Mouse (Mus musculus) embryo, embryonic 11.5 days (tissue): Measurements from ENCODE around the gene Tmem207.
"Not testable (repeated sequence)": the region's sequence is repeated elsewhere in the genome, so short reads cannot be mapped to it uniquely, and the experiment has no call there.

Experiments used
- DNase-seq: peaks from one replicate; pipeline ENCODE4 v3.0.0-alpha.2; 2012; ENCODE audit warnings: low read depth, low spot score

Tmem207 gene

DNA sequence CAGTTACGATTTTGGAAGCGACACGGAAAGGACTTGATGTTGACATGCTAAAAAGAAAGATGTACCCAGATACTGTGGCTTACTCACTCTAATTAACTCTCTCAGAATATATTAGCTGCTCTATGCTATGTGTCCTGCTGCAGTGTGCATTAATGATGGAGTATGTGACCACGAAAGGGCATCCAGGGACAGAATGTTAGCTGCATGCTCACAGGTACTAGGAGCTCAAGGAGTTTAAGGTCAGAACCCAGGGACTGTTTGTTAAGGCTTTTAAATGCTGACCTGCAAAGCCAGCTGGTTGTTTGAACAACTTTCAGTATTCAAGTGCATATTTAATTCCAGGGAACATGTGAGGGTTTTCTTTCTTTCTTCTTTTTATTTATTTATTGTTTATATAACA is at the start of gene Tmem207:
Gene Tmem207 (minus strand): TSS at position 101 of the 400 bp plus-strand sequence.
- no peak for DNase-seq

GRCm38 (mm10) chr16:26574173-26574572 is 47.6 kb upstream of the Tmem207 start:
- DNase-seq, result no peak

- DNase-seq, result no peak
Measured at GRCm38 (mm10) chr16:26571836-26572235, 45.3 kb upstream of the Tmem207 start.

DNA sequence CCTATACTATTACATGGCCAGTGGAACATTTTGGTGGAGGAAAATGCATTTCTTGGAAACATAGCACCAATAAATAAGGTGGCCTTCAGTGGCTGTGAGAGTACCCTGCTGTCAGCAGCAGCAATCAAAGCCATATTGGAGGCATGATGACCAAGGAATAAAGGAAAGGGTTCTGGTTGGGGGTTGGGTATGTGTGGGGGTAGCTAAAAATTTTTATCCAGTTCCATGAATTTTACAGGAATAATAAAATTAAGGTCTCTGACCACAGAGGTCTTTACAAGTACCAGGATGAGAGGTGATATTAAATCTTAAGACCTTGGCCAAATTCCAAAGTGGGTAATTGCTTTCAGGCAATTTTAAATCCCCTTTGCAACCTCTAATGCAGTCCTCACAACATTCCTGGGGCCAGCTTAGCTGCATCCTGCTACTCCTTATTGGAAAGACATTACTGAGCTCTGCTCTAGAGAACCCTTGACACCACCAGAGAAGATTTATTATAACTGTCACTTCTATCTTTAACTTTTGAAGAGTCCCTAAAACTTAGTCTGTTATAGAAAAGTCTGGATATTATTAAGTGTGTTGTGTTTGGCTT is 42.9 kb upstream of the Tmem207 start:
- DNase-seq, result no peak

DNA sequence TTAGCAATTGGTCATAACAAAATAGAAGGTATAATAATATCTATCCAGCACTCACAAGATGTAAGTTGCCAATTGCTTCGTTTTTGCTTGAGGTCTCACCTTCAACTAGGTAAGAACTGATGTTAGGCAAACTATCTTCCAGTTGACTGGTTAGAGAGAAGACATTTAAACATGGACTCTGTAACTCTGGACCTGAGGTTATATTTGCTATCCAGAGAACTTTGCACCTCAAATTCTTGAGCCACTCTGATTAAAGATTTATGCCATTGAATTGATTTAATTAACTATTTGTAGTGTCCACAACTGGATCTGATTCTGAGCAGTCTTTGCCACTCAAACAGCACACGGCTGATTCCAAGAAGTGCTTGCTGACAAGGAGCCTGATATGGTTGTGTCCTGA is 36.2 kb upstream of the Tmem207 start:
- no peak for DNase-seq

DNA sequence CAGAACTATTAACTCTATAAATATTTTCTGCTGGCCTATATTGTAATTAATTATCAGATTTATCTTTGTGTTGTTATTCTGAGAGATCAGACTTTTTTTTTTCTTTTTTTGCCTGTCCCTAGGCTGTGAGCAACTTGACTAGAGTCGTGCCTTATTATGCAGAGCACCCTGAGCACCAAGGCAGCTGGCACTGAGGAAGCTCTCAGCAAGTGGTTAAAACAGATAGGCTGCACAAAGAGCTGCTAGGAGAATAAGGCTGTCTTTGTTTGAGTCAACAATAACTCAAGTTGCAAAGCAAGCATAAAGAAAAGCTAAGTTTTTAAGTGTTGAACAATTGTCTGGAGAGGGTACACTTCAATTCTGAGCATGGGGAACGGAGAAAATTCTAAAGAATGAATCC is 35.2 kb upstream of the Tmem207 start:
- DNase-seq, result no peak

DNA sequence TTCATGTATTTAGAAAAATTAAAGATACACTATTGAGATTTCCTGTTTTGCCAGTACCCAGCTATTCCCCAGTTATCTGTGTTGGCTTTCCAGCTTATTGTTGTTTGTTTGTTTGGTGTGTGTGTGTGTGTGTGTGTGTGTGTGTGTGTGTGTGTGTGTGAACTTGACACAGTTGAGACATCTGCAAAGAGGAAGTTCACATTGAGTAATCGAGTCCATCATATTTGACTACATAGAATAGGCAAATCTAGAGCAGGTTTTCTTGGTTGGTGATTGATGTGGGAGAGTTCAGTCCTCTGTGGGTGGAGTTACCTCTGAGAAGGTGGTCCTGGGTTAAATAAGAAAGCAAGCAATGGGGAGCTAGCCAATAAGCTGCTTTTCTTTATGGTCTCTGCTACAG is 32.2 kb upstream of the Tmem207 start:
- DNase-seq, result no peak

GRCm38 (mm10) chr16:26552234-26552633 is 25.7 kb upstream of the Tmem207 start:
- no peak for DNase-seq

GRCm38 (mm10) chr16:26549221-26549620 is 22.7 kb upstream of the Tmem207 start:
- no peak for DNase-seq

GRCm38 (mm10) chr16:26546879-26547206 is 20.3 kb upstream of the Tmem207 start:
- no peak for DNase-seq

- DNase-seq, result no peak
Measured at GRCm38 (mm10) chr16:26546170-26546878, 19.8 kb upstream of the Tmem207 start.

- no peak for DNase-seq
Measured at GRCm38 (mm10) chr16:26532287-26532686, 5.7 kb upstream of the Tmem207 start.

DNA sequence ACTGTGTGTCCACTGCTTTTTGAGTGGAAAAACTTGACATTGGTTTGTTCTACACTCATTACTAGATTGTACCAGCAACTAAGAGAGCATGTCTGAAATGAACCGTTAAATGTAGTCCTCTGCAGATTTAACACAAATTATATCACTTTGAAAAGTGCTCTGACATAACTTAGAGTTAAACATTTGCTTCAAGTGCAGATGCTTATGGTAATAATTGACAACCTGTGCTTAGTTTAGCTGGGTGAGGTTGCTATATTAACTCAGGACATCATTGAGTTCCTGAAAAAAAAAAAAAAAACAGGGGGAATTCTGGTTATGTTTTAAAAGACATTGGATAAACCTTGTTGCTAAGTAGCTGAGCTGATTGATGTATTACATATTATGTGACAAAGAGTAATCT is 3.9 kb upstream of the Tmem207 start:
- DNase-seq, result no peak

DNA sequence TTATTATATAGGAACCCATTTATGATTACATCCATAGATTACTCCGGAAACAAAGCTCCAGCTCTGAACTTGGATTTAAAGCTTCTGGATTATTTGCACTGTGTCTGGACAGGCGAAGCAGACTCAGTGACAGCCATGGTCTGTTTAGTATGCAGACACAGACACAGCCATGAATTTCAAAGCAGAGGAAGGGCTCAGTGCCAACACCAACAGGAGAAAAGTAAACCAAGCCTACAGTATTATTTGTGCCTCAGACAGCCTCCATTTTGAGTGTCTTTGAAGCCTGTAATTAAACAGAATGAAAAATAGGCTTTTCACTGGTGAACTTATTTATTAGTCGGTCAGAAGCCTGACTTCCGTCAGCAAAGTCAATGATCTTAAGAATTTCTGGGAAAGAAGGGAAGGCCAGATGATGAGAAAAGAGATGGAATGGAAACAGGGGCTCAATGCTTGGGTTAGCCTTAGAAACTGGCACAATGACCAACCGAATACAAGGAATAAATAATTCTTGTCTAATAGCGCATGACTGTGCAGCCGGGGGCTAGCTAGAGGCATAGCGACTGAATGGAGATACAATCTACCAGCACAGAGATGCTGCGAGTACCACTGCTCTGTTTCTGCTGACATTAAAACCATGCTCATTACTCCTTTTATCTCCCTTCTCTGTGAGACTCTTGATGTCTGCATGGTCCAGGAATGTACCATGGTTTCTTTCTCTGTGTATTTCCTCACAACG is 1.5 kb upstream of the Tmem207 start:
- DNase-seq, result no peak

- DNase-seq, result no peak
Measured at GRCm38 (mm10) chr16:26525832-26526231, 737 bp downstream of the Tmem207 start.

DNA sequence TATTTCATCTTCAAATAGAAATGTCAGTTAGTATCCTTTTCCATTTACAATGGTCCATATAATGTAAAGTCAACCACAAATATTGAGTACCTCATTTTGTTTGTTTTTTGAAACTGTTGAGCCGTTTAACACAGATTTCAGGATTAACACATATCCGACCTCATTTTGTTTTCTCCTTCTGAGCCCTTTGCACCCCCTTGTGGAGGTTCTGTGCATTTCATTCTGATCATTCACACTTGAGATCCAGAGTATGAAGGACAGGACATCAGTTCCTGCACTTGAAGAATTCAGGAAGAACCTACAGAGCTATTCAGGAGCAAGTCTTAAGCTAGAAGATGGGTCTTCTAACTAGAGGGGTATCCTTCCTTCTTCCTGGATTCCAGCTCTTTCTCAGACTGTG is 7.0 kb downstream of the Tmem207 start:
- no peak for DNase-seq

DNA sequence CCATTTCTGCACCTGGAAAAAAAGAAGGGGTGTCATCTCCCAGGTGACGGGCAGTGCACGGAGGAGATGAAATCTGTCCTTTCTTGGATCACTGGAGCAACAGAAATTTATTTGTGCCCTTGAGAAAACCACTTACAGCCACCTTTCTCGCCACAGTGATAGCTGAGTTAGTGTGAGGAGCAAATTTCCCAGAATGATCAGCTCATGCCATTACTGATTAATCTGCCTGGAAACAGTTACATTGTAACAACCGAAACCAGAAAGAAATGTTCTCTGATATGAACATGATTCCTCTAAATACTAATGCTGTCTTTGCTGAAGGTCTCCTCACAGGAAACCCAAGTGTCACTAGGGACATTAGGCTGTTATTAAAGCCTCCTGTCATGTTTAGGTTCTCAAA is 21.6 kb downstream of the Tmem207 start:
- no peak for DNase-seq

DNA sequence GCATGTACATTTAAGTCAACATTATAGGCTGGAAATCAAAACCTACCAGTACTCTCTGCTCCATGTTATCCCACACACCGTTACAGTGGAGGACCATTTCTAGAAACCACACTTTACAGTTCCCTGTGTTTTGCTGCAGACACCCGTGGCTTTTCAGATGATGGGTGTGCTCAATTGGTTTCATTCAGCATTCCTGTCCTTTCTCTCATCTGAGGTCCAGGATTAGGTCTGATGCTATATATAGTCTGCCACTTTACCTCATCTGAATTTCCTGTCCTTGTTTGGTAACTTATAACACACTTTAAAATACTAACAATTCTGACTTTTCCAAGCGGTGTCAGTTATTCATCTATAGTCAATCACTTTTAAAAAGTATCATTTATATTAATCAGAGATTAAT is 25.8 kb downstream of the Tmem207 start:
- DNase-seq, result no peak

DNA sequence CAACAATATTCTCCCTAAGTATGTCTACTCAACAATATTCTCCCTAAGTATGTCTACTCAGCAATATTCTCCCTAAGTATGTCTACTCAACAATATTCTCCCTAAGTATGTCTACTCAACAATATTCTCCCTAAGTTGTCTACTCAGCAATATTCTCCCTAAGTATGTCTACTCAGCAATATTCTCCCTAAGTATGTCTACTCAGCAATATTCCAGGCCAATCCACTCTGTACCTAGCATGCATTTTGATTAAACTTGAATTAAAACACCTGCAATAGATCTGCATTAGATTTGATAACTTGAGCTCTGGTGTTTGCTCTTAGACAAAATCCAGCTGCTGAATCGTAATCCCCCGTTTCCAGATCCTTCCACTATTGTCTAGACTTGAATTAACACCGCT is 26.9 kb downstream of the Tmem207 start:
- not testable (repeated sequence) for DNase-seq

DNA sequence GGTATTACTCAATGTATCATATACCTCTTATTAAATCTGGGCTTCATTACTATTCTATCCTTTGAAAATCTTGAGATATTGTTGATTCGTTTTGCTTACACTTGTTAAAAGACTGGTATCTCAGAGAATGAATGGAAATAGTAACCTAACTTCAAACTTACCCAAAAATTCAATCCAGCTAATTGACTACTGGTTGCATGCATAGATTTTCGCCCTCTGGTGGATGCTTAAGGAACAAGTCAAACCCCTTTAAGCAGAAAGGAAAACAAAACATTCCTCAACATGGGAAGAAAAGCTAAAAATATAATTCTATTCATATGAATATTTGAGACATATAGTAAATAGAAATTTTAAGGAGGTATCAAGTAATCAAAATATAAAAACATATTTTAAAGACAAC is 30.8 kb downstream of the Tmem207 start:
- DNase-seq, result peak; percentile 4

DNA sequence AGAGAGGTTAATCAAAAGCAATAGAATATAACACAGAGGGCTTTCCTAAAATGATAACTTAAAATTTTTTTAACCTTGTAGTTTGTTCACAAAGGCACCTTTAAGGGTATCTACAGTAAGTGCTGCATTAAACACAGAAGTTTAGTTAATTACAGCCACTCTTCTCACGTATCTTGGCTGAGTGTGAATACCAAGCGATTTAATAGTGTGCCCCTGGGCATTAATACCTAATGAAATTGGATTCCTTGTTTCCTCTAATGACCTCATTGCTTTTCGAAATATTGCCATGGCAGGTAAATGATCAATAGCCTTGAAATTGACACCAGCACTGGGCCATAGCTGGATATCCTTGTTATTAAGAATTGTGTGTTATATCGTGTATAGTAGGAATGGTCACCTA is 55.3 kb downstream of the Tmem207 start:
- DNase-seq, result no peak

DNA sequence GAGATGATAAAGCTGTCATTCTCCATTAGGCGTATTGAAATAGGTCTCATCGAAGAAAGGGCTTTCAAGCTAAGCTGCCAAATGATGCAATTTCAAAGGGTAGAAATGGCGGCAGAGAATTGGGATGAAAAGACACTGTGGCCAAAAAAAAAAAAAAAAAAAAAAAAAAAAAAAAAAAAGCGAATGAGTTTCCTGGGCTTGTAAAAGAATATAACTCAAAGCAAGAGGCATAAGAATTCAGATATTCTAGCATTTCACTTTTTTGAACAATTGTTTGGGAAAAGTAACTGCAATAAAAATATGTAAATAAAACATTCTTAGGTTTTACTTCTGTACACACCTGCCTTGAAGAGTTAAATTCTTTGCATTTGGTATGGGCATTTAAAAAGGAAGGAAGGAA is 60.0 kb downstream of the Tmem207 start:
- DNase-seq, result no peak

DNA sequence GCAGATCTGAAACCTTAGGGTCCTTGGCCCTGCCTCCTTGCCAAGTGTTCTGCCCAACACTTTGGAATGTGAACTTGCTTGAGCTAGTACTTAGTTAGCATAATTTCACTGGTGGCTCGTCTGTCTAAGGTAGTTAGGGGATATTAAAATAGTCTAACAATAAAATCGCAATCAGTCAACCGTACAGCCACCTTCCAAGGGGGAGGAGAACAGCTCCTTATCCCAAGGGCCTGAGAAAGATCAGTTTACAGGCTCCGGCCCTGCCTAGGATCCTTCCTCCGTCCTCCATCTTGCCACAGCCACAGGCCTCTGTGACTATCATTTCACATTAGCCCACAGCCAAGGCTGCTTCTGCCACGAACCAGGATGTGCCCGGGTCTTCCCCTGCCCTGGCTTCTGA is 63.7 kb downstream of the Tmem207 start, which contains the start of gene Cldn16:
Gene Cldn16 (plus strand): TSS at position 301 of the 400 bp plus-strand sequence.
- no peak for DNase-seq
